Mouse (Mus musculus) cerebellum, adult 2 months (tissue): ENCODE measurements around the gene Rad50.

Experiments
- CTCF ChIP-seq: fragments of 200-500 bp; IDR thresholded peaks from 2 replicates; pipeline ENCODE4 v1.5.1; 2011; ENCODE audit warnings: low read depth, mild to moderate bottlenecking, control low read depth, low read length, moderate library complexity, borderline replicate concordance; ENCODE audit not compliant: insufficient read depth
- POLR2A ChIP-seq: fragments of 200-500 bp; IDR thresholded peaks from 2 replicates; pipeline ENCODE4 v1.6.1; 2011; ENCODE audit warnings: low read length, control low read depth, borderline replicate concordance; ENCODE audit not compliant: insufficient read depth

GRCm38 (mm10) chr11:53664091-53664490 lies 43.0 kb downstream of the Rad50 start:
- TF ChIP-seq CTCF = no peak
- no peak for TF ChIP-seq POLR2A
